Mouse (Mus musculus) adrenal gland, postnatal 4 days (tissue): ENCODE data around the gene Ccdc91. TPM values are rescaled to one million over a fixed set of nuclear protein-coding genes. Genes with fewer than 3 reads are reported as not detected.
A peak's percentile ranks its signal among the peaks of the same experiment; 100 is the strongest.

Experiments
- DNase-seq, 2 experiments: peaks; one replicate each; pipeline ENCODE4 v3.0.0; 2021 to 2022; ENCODE audit warnings: low spot score in 2 of 2, mixed read lengths in 2 of 2
- long read RNA-seq, 2 experiments: library from polyadenylated mRNA; stranded (forward); transcript quantifications; one replicate each; pipeline ENCODE4 v2.0.0; 2021
- total RNA-seq, 2 experiments: library from RNA; stranded (reverse); gene quantifications; 2 replicates each; pipeline ENCODE4 v1.2.3; 2021

The Ccdc91 gene
- total RNA-seq: 10 to 100 TPM; 29.9 to 34.1 TPM
- long read RNA-seq, experiment 1, transcript Ccdc91-201 (13 exons, 2,459 nt): major isoform, 27 of 39 reads
- long read RNA-seq, experiment 1, partial matches to known transcripts: 3 of 39 reads
- long read RNA-seq, experiment 1, other reads (novel, unspliced or antisense): 9 of 39 reads
- long read RNA-seq, experiment 2, transcript Ccdc91-201 (13 exons, 2,459 nt): major isoform, 51 of 74 reads
- long read RNA-seq, experiment 2, partial matches to known transcripts: 7 of 74 reads
- long read RNA-seq, experiment 2, other reads (novel, unspliced or antisense): 16 of 74 reads

GRCm38 (mm10) chr6:147475727-147476613 lies at the start of gene Ccdc91:
TSS of gene Ccdc91 (plus strand) at chr6:147475828.
- peak; percentile 86 to 90 for DNase-seq

DNA sequence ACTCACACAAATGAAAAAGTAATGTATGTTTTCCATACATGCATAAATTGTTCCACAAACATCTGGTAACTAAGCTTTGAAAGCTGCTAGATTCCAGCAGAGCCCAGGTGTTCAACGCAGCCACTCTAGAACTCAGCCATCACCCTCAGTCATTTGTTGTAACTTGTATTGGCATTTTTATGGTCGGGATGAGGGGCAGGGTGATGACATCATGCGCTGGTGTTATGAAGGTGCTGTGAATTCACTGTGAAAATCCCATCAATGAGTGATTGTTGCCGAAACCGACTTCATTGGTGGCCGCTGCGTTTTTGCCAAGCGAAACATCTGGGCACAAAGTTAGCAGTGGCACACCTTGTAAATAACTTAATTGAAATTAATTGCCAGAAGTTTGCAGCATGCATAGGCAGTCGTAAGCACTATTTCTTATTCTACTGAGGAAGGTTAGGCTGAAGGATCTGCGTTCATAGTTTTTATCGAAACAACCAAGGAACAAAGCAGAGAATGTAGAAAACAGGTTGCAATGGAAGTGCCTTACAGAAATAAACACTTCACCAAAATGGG lies 48.6 kb upstream of the Ccdc91 start:
- DNase-seq: no peak

DNA sequence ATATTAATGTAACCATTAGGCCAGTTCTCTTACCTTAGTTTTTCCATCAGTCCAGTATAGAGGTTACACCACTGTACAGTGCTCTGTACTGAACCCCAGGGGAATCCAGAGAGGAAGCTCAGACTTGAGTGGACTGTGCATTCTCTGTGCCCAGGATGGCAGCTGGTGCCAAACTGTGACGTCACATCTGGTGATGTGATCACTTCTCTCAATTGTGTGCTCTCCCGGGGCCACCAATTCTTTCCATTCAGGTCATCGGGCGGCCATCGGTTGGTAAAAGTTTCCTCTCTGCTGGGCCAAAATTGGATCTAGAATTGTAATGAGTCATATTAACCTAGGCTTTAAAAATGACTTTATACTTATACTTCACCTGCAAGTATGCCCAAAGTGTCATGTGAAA lies 19.9 kb upstream of the Ccdc91 start:
- DNase-seq: no peak

GRCm38 (mm10) chr6:147458637-147459301 lies 16.9 kb upstream of the Ccdc91 start:
- DNase-seq: no peak

- no peak for DNase-seq
Measured at GRCm38 (mm10) chr6:147470016-147470415, 5.6 kb upstream of the Ccdc91 start.

DNA sequence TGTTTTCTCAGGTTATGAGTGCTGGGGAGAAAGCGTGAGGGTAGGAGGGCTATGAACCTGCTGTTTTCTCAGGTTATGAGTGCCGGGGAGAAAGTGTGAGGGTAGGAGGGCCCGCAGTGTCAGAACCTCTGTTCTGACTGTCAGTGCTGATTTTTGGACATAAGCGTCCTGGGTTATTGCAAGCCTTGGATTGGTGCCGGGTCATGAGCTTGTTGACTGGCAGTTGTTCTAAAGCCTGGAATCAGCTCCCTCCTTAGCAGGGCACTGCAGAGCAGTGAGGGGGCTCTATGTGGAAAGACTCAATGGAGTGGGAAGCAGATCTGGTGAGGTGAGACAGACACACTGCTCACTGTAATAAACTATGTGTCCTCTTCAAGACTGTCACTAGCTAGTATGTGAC lies 5.5 kb downstream of the Ccdc91 start:
- DNase-seq: no peak

DNA sequence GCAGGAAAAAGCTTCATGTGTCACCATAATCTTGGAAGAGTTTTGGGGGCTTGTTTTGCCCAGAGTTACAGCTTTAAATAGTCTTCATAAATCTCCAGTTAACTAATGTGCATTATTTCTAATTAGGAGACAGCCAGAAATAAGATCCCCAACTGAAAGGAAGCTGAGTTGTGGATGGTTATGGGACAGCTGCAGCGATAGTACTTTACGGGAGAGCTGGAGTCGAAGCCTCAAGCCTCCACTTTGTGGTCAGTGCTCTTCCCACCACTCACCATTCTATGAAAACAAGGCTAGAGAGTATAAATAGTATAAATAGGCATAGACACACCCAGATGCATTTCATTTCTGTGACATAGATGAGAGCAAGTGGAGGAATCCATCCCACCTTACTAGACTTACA lies 14.5 kb downstream of the Ccdc91 start:
- no peak for DNase-seq

GRCm38 (mm10) chr6:147492551-147492950 lies 16.9 kb downstream of the Ccdc91 start:
- DNase-seq: no peak

DNA sequence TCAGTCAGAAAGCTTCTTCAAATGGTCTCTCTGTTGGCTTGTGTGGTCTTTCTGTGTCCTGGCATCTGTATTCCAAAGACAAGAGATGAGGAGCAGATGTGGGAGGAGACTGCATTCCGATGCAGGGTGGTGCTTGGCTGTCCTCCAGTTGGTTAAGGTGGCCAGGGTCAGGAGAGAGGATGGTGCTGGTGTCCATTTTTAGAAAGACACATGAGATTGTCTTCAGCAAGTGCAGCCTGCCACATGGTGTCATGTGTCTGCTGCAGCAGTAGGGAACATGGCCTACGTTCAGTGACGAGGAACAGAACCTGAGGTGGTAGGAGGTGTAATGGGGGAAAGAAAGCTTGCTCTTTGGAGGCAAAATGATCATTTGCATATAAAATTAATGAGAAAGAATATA lies 25.8 kb downstream of the Ccdc91 start:
- DNase-seq: no peak

- no peak for DNase-seq
Measured at GRCm38 (mm10) chr6:147506074-147506473, 30.4 kb downstream of the Ccdc91 start.

- DNase-seq: no peak
Measured at GRCm38 (mm10) chr6:147506496-147506895, 30.9 kb downstream of the Ccdc91 start.

GRCm38 (mm10) chr6:147507186-147507585 lies 31.6 kb downstream of the Ccdc91 start:
- no peak for DNase-seq

DNA sequence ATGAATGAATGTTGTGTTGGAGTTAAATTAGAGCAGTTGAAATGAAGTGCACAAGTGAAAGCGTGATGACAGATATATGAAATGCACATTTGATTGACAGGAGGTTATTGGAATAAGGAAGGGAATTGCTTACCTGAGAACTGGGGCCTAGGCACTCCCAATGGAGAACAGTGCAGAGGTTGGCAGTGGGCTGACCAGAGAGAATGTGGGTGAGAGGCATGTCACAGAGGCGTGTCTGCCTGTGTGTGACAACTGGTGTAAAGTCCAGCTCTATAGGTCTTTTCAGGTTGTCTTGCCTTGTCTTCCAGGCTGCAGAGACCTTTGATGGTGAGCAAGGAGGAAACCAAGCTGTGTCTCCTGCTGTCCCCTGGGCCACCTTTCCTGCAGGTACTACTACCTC lies 34.9 kb downstream of the Ccdc91 start:
- DNase-seq: no peak

DNA sequence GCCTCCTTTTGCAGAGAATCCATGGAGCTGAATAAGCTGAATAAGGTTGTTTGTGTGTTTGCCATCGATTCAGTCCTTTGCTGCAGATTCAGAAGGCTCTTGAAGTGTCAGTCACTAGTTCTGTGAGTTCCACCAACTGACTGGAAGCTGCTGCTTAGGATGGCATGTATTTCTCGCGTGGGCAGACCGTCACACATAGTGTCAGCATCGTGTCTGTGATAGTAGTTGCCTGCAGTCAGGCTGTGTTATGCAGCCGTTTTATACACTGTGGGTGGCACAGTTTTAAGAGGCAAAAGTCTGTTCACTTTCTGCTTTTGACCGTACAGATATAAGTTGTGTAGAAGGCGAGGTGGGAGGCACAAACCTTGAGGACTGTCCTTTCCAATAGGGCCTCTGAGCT lies 42.3 kb downstream of the Ccdc91 start:
- no peak for DNase-seq

DNA sequence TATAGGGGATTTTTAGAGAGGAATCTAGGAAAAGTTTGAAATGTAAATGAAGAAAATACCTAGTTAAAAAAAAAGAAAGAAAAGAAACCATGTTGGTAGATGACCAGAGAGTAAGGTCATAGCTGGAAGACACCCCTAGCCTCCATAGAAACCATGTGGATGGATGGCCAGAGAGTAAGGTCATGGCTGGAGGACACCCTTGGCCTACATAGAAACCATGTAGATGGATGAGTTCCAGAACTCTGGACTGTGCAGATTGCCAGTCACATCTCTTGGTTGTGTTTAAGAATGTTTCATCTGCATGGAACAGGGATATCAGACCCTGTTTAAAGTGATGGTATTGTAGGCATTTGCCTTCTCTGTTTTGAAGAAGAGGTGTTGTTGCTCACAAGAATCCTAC lies 49.6 kb downstream of the Ccdc91 start:
- no peak for DNase-seq

DNA sequence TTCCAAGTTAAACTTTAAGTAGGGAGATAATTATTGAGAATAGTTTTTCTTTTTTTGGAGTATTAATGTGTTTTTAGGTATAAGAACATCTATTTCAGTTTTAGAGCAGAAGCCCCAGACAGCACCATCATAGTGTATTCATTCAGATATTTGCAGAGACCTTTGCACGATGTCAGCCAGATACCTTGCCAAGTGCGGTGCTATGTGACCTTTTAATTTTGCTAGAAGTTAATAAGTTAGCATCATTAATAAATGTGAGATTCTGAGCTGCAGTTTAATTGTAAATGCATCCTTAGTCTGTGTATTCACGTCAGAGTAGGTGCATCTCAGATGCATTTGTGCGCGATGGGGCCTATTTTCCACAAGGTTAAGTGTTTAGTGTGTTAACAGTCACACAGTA lies 59.3 kb downstream of the Ccdc91 start:
- DNase-seq: no peak

GRCm38 (mm10) chr6:147538236-147538635 lies 62.6 kb downstream of the Ccdc91 start:
- DNase-seq: no peak

DNA sequence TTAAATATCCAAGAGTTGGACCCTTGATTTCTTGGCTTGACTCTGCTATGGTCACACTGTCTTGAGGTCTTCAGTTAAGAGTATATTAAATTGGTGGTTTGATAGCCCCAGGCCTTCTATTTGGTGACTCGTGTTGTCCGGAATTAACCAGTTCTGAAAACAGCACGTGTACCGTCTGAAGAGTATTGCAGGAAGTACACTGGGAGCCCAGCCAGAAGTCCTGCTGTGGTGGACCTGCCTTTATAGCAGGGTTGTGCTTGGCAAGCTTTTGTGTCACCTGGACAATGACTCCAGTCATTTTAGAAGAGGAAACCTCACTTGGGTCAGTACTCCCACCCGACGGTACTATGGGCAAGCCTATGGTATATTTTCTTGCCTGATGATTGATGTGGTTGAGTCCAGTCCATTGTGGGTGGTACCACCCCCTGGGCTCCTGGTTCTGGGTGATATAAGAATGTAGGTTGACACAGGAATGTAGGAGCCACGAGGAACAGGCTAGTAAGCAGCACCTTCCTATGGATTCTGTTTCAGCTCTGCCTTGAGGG lies 63.5 kb downstream of the Ccdc91 start:
- DNase-seq: no peak

DNA sequence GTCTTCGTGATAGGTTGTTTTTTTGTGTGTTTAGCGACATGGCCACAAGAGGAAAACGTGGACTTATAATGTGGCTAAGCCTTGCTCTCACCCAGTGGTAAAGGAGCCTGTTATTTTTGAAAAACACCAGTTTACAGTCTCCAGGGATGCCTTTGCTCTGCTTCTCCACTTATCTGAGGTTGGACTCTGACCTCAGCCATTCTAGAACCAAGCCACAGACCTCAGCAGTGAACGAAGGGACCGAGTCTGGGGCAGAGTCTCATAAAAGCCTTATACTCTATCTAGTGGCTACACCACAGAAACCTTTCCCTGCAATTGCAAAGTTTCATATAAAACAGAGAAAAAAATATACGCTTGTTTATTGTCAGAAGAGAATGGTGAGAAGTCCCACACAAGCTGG lies 65.3 kb downstream of the Ccdc91 start:
- no peak for DNase-seq

DNA sequence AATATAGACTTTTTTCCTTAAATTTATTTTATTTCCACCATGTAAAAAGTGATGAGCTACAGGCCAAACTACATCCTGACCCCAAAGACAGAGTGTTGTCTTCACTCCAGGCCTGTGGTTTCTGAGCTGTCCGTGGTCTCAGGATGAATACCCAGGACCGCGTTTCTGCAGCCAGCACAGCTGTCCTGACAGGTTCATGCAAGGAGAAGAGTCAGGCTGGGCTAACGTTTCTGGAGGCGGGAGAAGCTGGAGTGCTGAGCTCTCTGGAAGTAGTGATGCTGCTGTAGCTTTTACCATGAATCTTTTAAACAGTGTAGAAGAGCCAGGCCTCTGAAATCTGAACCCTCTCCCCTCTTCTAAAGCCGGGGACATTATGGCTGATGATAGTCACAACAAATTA lies 80.0 kb downstream of the Ccdc91 start:
- no peak for DNase-seq

GRCm38 (mm10) chr6:147559316-147559715 lies 83.7 kb downstream of the Ccdc91 start:
- DNase-seq: no peak
